Mouse (Mus musculus) CH12.LX (cell line): ENCODE measurements around the gene Ifrd2.
A peak's percentile ranks its signal among the peaks of the same experiment; 100 is the strongest.

Experiments
- CHD2 ChIP-seq: IDR thresholded peaks from 2 replicates; pipeline ENCODE4 v1.6.1; 2011; ENCODE audit warnings: low read length, improper control_type of control experiment
- CTCF ChIP-seq, 2 experiments: IDR thresholded peaks in 1 of 2; conservative IDR thresholded peaks in 1 of 2; 2 replicates each; pipeline ENCODE4 v1.5.1; 2011 to 2012; ENCODE audit warnings: low read depth in 2 of 2, low read length in 2 of 2, improper control_type of control experiment in 1 of 2, inconsistent platforms in 1 of 2, mild to moderate bottlenecking in 1 of 2, moderate library complexity in 1 of 2
- ELF1 ChIP-seq: IDR thresholded peaks from 2 replicates; pipeline ENCODE4 v1.6.1; 2014; ENCODE audit warnings: low read depth, mild to moderate bottlenecking, inconsistent platforms, low read length, improper control_type of control experiment
- EP300 ChIP-seq: IDR thresholded peaks from 2 replicates; pipeline ENCODE4 v1.6.1; 2011; ENCODE audit warnings: low read length, improper control_type of control experiment
- ETS1 ChIP-seq: conservative IDR thresholded peaks from 2 replicates; pipeline ENCODE4 v1.6.1; 2012; ENCODE audit warnings: low read depth, mild to moderate bottlenecking, inconsistent platforms, low read length, improper control_type of control experiment, moderate library complexity
- IRF4 ChIP-seq: IDR thresholded peaks from 2 replicates; pipeline ENCODE4 v1.6.1; 2014; ENCODE audit warnings: low read depth, mild to moderate bottlenecking, inconsistent platforms, low read length, improper control_type of control experiment
- JUND ChIP-seq: conservative IDR thresholded peaks from 2 replicates; pipeline ENCODE4 v1.6.1; 2011; ENCODE audit warnings: low read depth, low read length, improper control_type of control experiment
- MAFK ChIP-seq: IDR thresholded peaks from 2 replicates; pipeline ENCODE4 v1.6.1; 2011; ENCODE audit warnings: low read length, improper control_type of control experiment; ENCODE audit not compliant: insufficient replicate concordance
- MYC ChIP-seq: IDR thresholded peaks from 2 replicates; pipeline ENCODE4 v1.6.1; 2011; ENCODE audit warnings: low read depth, mild to moderate bottlenecking, improper control_type of control experiment, low read length
- NRF1 ChIP-seq: IDR thresholded peaks from 2 replicates; pipeline ENCODE4 v1.6.1; 2014; ENCODE audit warnings: low read depth, mild to moderate bottlenecking, inconsistent platforms, low read length, improper control_type of control experiment, moderate library complexity
- POLR2A ChIP-seq: IDR thresholded peaks from 2 replicates; pipeline ENCODE4 v1.6.1; 2011; ENCODE audit warnings: low read depth, mild to moderate bottlenecking, improper control_type of control experiment, low read length
- POLR2AphosphoS2 ChIP-seq: IDR thresholded peaks from 2 replicates; pipeline ENCODE4 v1.6.1; 2011; ENCODE audit warnings: low read depth, low read length, improper control_type of control experiment
- SIN3A ChIP-seq: IDR thresholded peaks from 2 replicates; pipeline ENCODE4 v1.6.1; 2012; ENCODE audit warnings: low read length, improper control_type of control experiment, inconsistent platforms
- USF2 ChIP-seq: conservative IDR thresholded peaks from 2 replicates; pipeline ENCODE4 v1.6.1; 2011; ENCODE audit warnings: low read depth, low read length, improper control_type of control experiment

DNA sequence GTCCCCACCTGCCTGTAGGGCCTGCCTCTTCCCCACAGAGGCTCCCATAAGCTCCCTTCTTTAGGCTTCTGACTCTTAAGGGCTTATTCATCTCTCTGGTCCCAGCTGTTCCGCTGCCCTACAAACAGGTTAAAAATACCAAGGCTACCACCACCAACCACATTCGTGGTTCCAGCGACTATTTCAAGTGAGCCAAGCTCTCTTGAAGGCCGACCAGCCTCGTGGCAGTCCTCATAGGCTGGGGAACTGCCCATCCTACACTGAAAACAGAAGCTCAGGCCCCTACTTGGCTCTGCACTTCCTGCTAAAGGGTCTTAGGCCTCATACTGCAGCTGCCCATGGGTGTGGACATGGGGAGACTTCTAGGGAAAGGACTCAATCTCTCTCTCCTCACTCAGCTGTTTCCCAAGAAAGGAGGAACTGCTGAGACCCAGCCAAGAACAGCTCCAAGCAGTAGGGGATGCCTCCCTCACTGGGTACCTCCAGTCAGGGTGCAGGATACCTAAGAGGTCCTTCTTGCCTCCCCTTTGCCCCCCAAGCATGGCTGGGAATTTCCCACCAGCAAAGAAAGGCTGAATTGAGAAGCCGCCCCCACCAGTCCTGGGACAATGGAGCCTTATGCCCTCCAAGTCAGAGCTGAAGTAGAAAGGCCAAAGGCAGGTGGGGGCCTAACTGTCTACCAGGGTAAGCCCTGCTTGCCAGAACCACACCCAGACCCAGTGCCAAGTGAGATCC is 24.2 kb downstream of the Ifrd2 start:
- no peak for TF ChIP-seq CTCF (conservative IDR thresholded peaks at IDR 0.05 in 1 of 2, IDR thresholded peaks at IDR 0.05 in 1 of 2; ENCODE audit: low read depth in 2 of 2, low read length in 2 of 2)
- no peak for TF ChIP-seq POLR2AphosphoS2
- no peak for TF ChIP-seq POLR2A
- TF ChIP-seq CHD2: no peak
- 0 out of 2 replicates have a peak, but pooled peaks have one; percentile 53 for TF ChIP-seq MYC
- no peak for TF ChIP-seq IRF4
- peak; percentile 48 for TF ChIP-seq ELF1
- TF ChIP-seq EP300: no peak
- peak; percentile 77 for TF ChIP-seq ETS1
- no peak for TF ChIP-seq MAFK
- no peak; the same call in 1 of the 2 replicates for TF ChIP-seq SIN3A
- TF ChIP-seq JUND: no peak
- TF ChIP-seq USF2: no peak
- TF ChIP-seq NRF1: no peak
